Mouse (Mus musculus): Measurements from ENCODE around the gene Grin3a.
"Not testable (repeated sequence)": the region's sequence is repeated elsewhere in the genome, so short reads cannot be mapped to it uniquely, and the experiment has no call there.

Grin3a gene

GRCm38 (mm10) chr4:49680171-49680875 is 165.2 kb downstream of the Grin3a start:
- no peak for DNase-seq (ENCODE audit: low spot score in 2 of 2)

- DNase-seq (ENCODE audit: low spot score in 2 of 2) = no peak
Observed at GRCm38 (mm10) chr4:49676790-49677189, 168.8 kb downstream of the Grin3a start.

- no peak for DNase-seq (ENCODE audit: low spot score in 2 of 2)
Observed at GRCm38 (mm10) chr4:49676071-49676470, 169.5 kb downstream of the Grin3a start.

GRCm38 (mm10) chr4:49664850-49665249 is 180.7 kb downstream of the Grin3a start:
- no peak for DNase-seq (ENCODE audit: low spot score in 2 of 2)

- no peak for DNase-seq (ENCODE audit: low spot score in 2 of 2)
Observed at GRCm38 (mm10) chr4:49662231-49662630, 183.3 kb downstream of the Grin3a start.

GRCm38 (mm10) chr4:49661664-49662063 is 183.9 kb downstream of the Grin3a start:
- no peak for DNase-seq (ENCODE audit: low spot score in 2 of 2)

GRCm38 (mm10) chr4:49659421-49659820 is 186.1 kb downstream of the Grin3a start:
- no peak for DNase-seq (ENCODE audit: low spot score in 2 of 2)

GRCm38 (mm10) chr4:49639913-49640312 is 205.6 kb downstream of the Grin3a start:
- no peak for DNase-seq (ENCODE audit: low spot score in 2 of 2)

- DNase-seq (ENCODE audit: low spot score in 2 of 2) = no peak
Observed at GRCm38 (mm10) chr4:49637821-49638220, 207.7 kb downstream of the Grin3a start.

GRCm38 (mm10) chr4:49632139-49632481 is 213.4 kb downstream of the Grin3a start:
- DNase-seq (ENCODE audit: low spot score in 2 of 2) = no peak

GRCm38 (mm10) chr4:49631319-49632138 is 214.0 kb downstream of the Grin3a start, which contains the start of gene Rnf20:
Gene Rnf20, plus strand, starts transcription at chr4:49632006.
- peak; percentile 94 to 95 for DNase-seq (ENCODE audit: low spot score in 2 of 2)

GRCm38 (mm10) chr4:49628941-49629340 is 216.6 kb downstream of the Grin3a start:
- no peak for DNase-seq (ENCODE audit: low spot score in 2 of 2)

GRCm38 (mm10) chr4:49626973-49627372 is 218.6 kb downstream of the Grin3a start:
- peak; percentile 20 to 78 for DNase-seq (ENCODE audit: low spot score in 2 of 2)

GRCm38 (mm10) chr4:49624969-49625368 is 220.6 kb downstream of the Grin3a start:
- DNase-seq (ENCODE audit: low spot score in 2 of 2) = not testable (repeated sequence)

GRCm38 (mm10) chr4:49623916-49624315 is 221.6 kb downstream of the Grin3a start:
- no peak for DNase-seq (ENCODE audit: low spot score in 2 of 2)

GRCm38 (mm10) chr4:49622272-49622671 is 223.3 kb downstream of the Grin3a start:
- no peak for DNase-seq (ENCODE audit: low spot score in 2 of 2)

GRCm38 (mm10) chr4:49619861-49620260 is 225.7 kb downstream of the Grin3a start:
- not testable (repeated sequence) for DNase-seq (ENCODE audit: low spot score in 2 of 2)

- DNase-seq (ENCODE audit: low spot score in 2 of 2) = no peak
Observed at GRCm38 (mm10) chr4:49616924-49617323, 228.6 kb downstream of the Grin3a start.
